Mouse (Mus musculus) midbrain, embryonic 13.5 days (tissue): Measurements from ENCODE around the gene Mcrs1. TPM values are rescaled to one million over a fixed set of nuclear protein-coding genes. Genes with fewer than 3 reads are reported as not detected.

Source experiments
- polyA plus RNA-seq: library from polyadenylated mRNA; unstranded; fragments of >200 nt; fragmentation: Nextera tagmentation; extraction: Ambion mirVana; gene quantifications from 2 replicates; pipeline ENCODE4 v1.2.1, GENCODE M21; 2015

The Mcrs1 gene
- polyA plus RNA-seq, 1 experiment from 2014 or later, result 218 TPM

Other genes with a start within 250 kb of the Mcrs1 start
- 37.3 and 41.4 TPM in 2 replicates for gene Tuba1c, start 222.1 kb downstream of the Mcrs1 start, polyA plus RNA-seq
- 7.5 and 8.2 TPM in 2 replicates for gene Prph, start 196.8 kb downstream of the Mcrs1 start, polyA plus RNA-seq
- 13.3 and 14.6 TPM in 2 replicates for gene Troap, start 177.4 kb downstream of the Mcrs1 start, polyA plus RNA-seq
- 10.1 and 13.7 TPM in 2 replicates for gene C1ql4, start 164.1 kb downstream of the Mcrs1 start, polyA plus RNA-seq
- gene Dnajc22, start 158.8 kb downstream of the Mcrs1 start, polyA plus RNA-seq, result 1.7 and 1.8 TPM in 2 replicates
- 40.6 and 45.7 TPM in 2 replicates for gene Spats2, start 126.0 kb downstream of the Mcrs1 start, polyA plus RNA-seq
- 0.19 and 0.61 TPM in 2 replicates for gene Kcnh3, start 27.1 kb downstream of the Mcrs1 start, polyA plus RNA-seq
- gene Prpf40b, start 43.1 kb upstream of the Mcrs1 start, polyA plus RNA-seq, result 115 and 125 TPM in 2 replicates
- 0.35 TPM in 2 replicates for gene Fam186b, start 43.9 kb upstream of the Mcrs1 start, polyA plus RNA-seq
- 8.5 and 8.7 TPM in 2 replicates for gene Fmnl3, start 118.5 kb upstream of the Mcrs1 start, polyA plus RNA-seq
- 228 and 244 TPM in 2 replicates for gene Tmbim6, start 140.9 kb upstream of the Mcrs1 start, polyA plus RNA-seq
- gene Nckap5l, start 205.8 kb upstream of the Mcrs1 start, polyA plus RNA-seq, result 12.2 and 15.6 TPM in 2 replicates
- gene Bcdin3d, start 222.8 kb upstream of the Mcrs1 start, polyA plus RNA-seq, result 26.5 and 26.9 TPM in 2 replicates